Mouse (Mus musculus) megakaryocyte progenitor cell, adult 5-6 weeks (primary cell): ENCODE results near the gene Angptl4. TPM values are rescaled to one million over a fixed set of nuclear protein-coding genes. Genes with fewer than 3 reads are reported as not detected.
"Not testable (repeated sequence)": the region's sequence is repeated elsewhere in the genome, so short reads cannot be mapped to it uniquely, and the experiment has no call there.

ENCODE experiments used
- ATAC-seq: replicated peaks from 2 replicates; pipeline ENCODE4 v1.8.0; 2016; ENCODE audit warnings: mild to moderate bottlenecking, moderate TSS enrichment, inconsistent platforms; ENCODE audit not compliant: poor library complexity
- total RNA-seq, 2 experiments: library from RNA; stranded (forward) in 1 of 2; stranded (reverse) in 1 of 2; fragments of 157-497, 149-512 nt in 1 of 2; fragments of 200-1000 nt in 1 of 2; gene quantifications; 2 replicates each; pipeline versions ENCODE4 v1.2.3 to v1.2.4; 2015 to 2017

Gene Angptl4
- 7.3 and 9.2 TPM in 2 replicates for total RNA-seq (2015)
- total RNA-seq (2017): 8.4 and 9.7 TPM in 2 replicates

GRCm38 (mm10) chr17:33781124-33781977, at the start of gene Angptl4:
Gene Angptl4, minus strand, starts transcription at chr17:33781830.
- ATAC-seq: peak; percentile 89

GRCm38 (mm10) chr17:33829561-33829960, 47.9 kb upstream of the Angptl4 start:
- no peak for ATAC-seq

GRCm38 (mm10) chr17:33828892-33829291, 47.3 kb upstream of the Angptl4 start:
- ATAC-seq: no peak

- peak; percentile 66 for ATAC-seq
These were observed 45.2 kb upstream of the Angptl4 start for GRCm38 (mm10) chr17:33826850-33827249.

- ATAC-seq: no peak
These were observed 43.8 kb upstream of the Angptl4 start for GRCm38 (mm10) chr17:33825462-33825861.

GRCm38 (mm10) chr17:33824997-33825330, 43.3 kb upstream of the Angptl4 start:
- ATAC-seq: not testable (repeated sequence)

DNA sequence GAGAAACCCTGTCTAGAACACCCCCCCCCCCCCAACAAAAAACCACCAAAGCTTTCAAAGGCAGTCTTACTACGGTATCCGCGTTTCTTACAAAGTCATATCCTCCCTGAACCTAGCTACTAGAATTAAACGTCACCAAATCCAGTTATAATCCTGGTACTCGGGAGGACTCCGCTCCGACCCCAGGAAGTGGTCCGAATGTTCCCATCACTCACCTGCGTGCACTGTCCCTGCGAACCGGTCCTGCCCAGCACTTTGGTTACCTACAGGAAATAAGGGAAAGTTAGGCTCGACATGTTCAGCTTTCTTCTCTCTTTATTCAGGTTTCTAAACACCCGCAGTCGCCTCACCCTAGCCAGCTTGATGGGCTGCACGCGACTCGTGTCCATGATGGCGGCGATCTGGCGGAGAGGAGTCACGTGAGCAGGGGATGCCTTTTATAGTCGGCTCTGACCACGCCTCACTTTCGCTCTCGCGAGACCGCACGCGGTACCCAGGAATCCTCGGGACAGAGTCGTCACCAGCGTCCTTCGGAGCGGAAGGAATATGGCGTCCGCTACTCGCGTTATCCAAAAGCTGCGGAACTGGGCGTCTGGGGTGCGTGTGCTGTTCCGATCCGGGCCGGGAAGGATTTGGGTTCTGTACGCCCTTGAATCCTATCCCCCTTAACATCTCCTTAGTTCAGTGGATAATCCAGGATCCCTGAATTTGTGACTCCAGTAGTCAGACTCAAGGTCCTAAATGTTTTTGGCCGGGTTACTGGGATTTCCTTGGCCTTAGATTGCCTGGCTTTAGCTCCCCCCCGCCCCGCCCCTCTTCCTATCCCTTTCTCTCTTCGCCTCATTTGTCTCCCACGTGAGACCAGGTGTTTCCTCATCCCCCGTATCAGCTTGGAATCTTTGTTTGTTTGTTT, 42.7 kb upstream of the Angptl4 start, which contains the start of the genes Rps28 and Ndufa7:
Gene Rps28 (minus strand): TSS at position 479 of the 913 bp plus-strand sequence.
Gene Ndufa7 (plus strand): TSS at position 489 of the 913 bp plus-strand sequence.
- ATAC-seq: peak; percentile 94

- ATAC-seq: not testable (repeated sequence)
These were observed 41.5 kb upstream of the Angptl4 start for GRCm38 (mm10) chr17:33823171-33823570.

GRCm38 (mm10) chr17:33822436-33822959, 40.9 kb upstream of the Angptl4 start:
- ATAC-seq: no peak

GRCm38 (mm10) chr17:33817969-33818643, 36.5 kb upstream of the Angptl4 start:
- peak; percentile 12 for ATAC-seq

GRCm38 (mm10) chr17:33817184-33817968, 35.7 kb upstream of the Angptl4 start:
- ATAC-seq: peak; percentile 86

- no peak for ATAC-seq
These were observed 35.0 kb upstream of the Angptl4 start for GRCm38 (mm10) chr17:33816612-33817011.

DNA sequence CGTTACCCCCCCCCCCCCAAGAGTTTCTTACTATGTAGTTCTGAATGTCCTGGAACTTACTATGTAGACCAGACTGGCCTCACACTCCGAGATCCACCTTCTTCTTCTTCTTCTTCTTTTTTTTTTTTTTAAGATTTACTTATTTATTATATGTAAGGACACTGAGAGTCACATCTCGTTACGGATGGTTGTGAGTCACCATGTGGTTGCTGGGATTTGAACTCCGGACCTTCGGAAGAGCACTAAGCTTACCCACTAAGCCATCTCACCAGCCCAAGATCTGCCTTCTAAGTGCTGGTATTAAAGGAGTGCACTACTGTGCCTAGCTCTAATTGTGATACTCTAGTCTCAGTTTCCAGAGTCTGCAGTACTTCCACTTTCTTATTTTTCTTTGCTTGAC, 33.8 kb upstream of the Angptl4 start:
- no peak for ATAC-seq

DNA sequence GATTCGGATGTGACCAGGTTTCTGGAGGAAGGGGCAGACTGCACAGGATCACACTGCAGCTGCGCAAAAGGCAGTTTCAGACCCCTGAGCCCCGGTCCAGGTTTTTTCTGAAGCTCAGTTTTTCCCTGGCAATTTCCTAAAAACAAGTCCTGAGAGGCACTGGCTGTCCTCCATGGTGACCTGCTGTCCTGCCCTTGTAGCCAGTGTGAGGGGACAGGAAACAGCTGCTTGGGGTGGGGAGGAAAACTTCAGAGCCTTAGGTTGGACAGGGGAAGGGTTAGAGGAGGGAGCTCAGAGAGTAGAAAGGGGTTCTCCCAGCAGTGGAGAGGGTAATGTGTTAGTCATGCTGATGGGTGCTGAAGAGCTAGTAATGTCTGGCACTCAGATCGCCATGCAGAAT, 31.4 kb upstream of the Angptl4 start:
- ATAC-seq: no peak

- ATAC-seq: no peak
These were observed 30.8 kb upstream of the Angptl4 start for GRCm38 (mm10) chr17:33812475-33812874.

GRCm38 (mm10) chr17:33811142-33811516, 29.5 kb upstream of the Angptl4 start:
- no peak for ATAC-seq

GRCm38 (mm10) chr17:33810334-33811141, 28.9 kb upstream of the Angptl4 start, which contains the start of gene Kank3:
Gene Kank3, plus strand, starts transcription at chr17:33810519.
- peak; percentile 99 for ATAC-seq

DNA sequence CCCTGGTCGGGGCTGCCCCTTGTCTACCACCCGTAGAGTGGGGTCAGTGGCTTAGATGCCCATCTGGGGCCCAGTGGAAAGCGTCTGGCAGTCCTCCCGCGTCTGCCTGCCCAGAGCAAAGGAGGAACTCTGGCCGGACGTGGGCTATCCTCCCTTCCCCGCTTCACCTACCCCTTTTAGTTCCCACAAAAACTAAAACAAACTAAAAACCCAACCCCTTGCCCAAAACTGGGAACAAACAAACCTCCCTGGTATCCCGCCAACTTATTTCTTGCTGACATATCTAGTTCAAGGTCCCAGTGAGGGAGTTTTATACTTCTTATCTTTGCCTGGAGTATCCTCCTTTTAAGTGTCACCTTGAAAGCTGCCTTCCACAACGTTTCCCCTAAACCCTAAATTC, 26.6 kb upstream of the Angptl4 start:
- no peak for ATAC-seq
